Mouse (Mus musculus): ENCODE results near the gene Adprm. TPM values are rescaled to one million over a fixed set of nuclear protein-coding genes. Genes with fewer than 3 reads are reported as not detected.
"Not testable (repeated sequence)": the region's sequence is repeated elsewhere in the genome, so short reads cannot be mapped to it uniquely, and the experiment has no call there.

Gene Adprm
- total RNA-seq, 2 experiments from 2014 or later = 21.1 to 25.7 TPM

DNA sequence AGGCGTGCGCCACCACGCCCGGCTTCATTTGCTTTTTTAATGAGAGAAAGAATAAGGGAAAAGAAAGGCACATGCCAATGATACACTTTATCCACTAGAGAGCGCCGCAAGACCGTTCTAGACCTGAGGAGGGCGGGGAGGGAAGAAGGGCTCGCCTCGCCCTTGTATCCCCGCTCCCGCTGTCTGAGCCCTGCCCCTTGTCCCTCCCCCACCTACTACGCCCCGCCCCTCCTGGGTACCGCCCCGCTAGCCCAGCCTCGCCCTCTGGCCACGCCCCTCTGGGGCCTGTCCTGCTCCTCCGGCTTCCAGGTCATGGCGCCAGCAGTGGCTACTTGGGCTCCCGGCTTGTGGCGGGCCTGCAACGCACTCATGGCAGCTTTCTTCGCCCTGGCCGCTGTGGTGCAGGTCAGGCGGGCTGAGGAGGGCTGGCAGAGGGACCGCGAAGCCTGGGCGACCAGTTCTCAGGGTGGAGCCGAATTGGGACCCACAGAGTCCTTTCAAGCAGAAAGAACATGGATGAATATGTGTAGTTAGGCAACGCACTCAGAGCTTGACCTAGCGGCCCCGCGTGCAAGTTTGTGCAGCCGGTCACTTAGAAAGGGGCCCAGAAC is 27.4 kb downstream of the Adprm start, which contains the start of gene Tmem220:
Gene Tmem220 (plus strand): TSS at position 288 of the 611 bp plus-strand sequence.
- DNase-seq (ENCODE audit: low spot score in 2 of 2) = peak; percentile 92

DNA sequence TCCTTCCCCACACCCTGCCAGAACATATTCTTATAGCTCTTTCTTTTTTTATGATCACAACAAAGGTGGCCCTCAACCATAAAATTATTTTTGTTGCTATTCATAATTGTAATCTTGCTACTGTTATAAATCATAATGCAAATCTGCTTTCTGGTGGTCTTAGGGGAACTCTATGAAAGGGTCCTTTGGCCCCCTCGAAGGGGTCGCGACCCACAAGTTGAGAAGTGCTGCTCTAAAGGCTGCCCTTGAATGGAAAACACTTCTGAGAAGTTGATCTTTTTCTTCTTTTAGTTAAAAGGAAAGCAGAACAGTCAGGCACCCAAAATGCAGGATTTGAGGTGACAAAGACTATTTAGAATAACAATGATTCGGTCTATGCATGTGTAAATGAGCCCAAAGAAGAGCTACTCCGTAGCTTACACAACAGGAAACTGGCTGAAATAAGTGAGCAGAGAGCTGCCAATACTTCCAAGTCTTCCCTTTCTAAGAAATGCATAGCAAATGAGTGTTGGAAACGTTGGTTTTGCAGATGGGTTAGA is 28.5 kb downstream of the Adprm start:
- no peak for DNase-seq (ENCODE audit: low spot score in 2 of 2)

GRCm38 (mm10) chr11:67023191-67023590 is 29.2 kb downstream of the Adprm start:
- not testable (repeated sequence) for DNase-seq (ENCODE audit: low spot score in 2 of 2)

GRCm38 (mm10) chr11:67022354-67023115 is 29.9 kb downstream of the Adprm start:
- no peak for DNase-seq (ENCODE audit: low spot score in 2 of 2)

DNA sequence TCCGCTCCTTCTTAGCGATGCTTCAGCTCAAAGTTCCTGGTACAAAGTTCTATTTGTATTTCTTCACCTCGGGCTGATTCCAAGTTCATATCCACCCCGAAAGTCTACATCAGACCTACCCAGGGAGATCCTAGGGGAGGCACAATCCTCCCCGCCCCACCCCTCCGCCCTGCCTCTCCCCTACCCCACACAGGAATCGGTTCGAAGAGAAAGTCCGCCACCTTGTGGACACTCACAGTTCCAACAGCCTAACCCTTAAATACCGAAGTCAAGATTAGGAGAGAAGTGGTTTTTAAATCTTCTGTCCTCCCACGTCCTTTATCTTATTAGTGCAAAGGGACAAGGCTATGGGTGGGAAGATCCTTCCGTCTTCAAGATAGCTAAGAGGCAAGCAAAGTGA is 31.4 kb downstream of the Adprm start:
- peak; percentile 59 to 62 for DNase-seq (ENCODE audit: low spot score in 2 of 2)

- DNase-seq (ENCODE audit: low spot score in 2 of 2) = no peak
Observed at GRCm38 (mm10) chr11:67019711-67020475, 32.5 kb downstream of the Adprm start.

GRCm38 (mm10) chr11:67017801-67018591 is 34.4 kb downstream of the Adprm start:
- DNase-seq (ENCODE audit: low spot score in 2 of 2) = no peak

DNA sequence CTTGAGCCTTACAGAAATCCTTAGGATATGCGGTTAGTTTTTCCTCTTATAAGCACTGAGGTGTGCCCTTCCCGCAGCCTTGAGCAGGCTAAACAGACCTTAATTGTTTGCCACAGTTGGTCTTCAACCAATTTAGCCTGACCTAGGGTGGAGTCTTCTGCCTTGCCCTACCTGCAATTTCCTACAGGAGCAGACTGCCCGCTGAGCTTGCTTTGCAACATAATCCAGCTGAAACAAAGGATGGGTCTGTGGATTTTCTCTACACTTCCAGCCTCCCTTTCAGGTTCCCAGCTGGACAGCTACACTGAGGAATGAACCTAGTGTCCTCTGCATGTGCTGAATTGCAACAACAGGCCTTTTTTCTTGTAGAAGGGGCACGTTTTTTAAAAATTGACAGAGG is 40.8 kb downstream of the Adprm start:
- DNase-seq (ENCODE audit: low spot score in 2 of 2) = no peak

DNA sequence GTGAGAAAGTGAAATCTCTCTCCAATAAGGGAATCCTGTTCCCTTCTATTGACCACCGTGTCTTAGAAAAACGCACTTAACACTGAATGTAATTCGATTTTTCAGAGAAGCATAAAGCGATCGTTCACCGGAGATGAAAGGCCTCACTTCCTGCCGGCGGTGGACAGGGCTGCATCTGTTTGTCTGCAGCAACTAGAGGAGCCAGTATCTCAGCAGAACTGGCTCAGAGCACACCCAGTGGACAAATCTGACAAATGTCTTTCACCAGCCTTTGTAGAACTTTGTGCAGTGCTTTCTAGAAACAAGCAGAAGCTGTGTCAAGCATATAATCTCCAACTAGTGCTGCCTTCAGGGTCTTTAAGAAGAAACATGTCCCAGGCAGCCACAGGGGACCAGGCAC is 42.0 kb downstream of the Adprm start:
- DNase-seq (ENCODE audit: low spot score in 2 of 2) = no peak

- DNase-seq (ENCODE audit: low spot score in 2 of 2) = no peak
Observed at GRCm38 (mm10) chr11:67008528-67008927, 43.9 kb downstream of the Adprm start.

GRCm38 (mm10) chr11:67007961-67008360 is 44.4 kb downstream of the Adprm start:
- no peak for DNase-seq (ENCODE audit: low spot score in 2 of 2)

DNA sequence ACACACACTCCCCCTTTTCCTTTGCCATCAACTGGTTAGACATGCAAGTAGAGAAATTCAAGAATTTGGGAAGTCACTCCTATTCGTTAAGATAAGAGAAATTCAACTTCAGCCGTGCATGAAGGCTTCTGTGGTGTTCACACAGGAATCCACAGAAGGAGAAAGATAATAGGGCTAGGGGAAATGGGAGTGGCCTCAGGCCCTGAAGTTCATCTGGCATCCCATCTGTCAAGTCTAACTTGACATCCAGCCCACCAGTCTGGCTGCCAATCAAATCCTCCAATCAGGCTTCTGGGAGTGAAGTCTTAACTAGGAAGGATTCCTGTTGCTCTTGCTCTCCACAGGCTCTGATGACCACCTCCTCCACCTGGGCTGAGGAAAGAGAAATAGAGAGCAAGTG is 49.5 kb downstream of the Adprm start:
- no peak for DNase-seq (ENCODE audit: low spot score in 2 of 2)

GRCm38 (mm10) chr11:67001717-67002116 is 50.7 kb downstream of the Adprm start:
- no peak for DNase-seq (ENCODE audit: low spot score in 2 of 2)

GRCm38 (mm10) chr11:67000671-67001070 is 51.7 kb downstream of the Adprm start:
- DNase-seq (ENCODE audit: low spot score in 2 of 2) = no peak

- DNase-seq (ENCODE audit: low spot score in 2 of 2) = peak; percentile 76 to 78
Observed at GRCm38 (mm10) chr11:66998467-66999403, 53.7 kb downstream of the Adprm start.

GRCm38 (mm10) chr11:66996446-66996845 is 55.9 kb downstream of the Adprm start:
- DNase-seq (ENCODE audit: low spot score in 2 of 2) = no peak

- no peak for DNase-seq (ENCODE audit: low spot score in 2 of 2)
Observed at GRCm38 (mm10) chr11:66993674-66994073, 58.7 kb downstream of the Adprm start.

- DNase-seq (ENCODE audit: low spot score in 2 of 2) = no peak
Observed at GRCm38 (mm10) chr11:66992150-66992549, 60.2 kb downstream of the Adprm start.
